In the genomic region with DNA sequence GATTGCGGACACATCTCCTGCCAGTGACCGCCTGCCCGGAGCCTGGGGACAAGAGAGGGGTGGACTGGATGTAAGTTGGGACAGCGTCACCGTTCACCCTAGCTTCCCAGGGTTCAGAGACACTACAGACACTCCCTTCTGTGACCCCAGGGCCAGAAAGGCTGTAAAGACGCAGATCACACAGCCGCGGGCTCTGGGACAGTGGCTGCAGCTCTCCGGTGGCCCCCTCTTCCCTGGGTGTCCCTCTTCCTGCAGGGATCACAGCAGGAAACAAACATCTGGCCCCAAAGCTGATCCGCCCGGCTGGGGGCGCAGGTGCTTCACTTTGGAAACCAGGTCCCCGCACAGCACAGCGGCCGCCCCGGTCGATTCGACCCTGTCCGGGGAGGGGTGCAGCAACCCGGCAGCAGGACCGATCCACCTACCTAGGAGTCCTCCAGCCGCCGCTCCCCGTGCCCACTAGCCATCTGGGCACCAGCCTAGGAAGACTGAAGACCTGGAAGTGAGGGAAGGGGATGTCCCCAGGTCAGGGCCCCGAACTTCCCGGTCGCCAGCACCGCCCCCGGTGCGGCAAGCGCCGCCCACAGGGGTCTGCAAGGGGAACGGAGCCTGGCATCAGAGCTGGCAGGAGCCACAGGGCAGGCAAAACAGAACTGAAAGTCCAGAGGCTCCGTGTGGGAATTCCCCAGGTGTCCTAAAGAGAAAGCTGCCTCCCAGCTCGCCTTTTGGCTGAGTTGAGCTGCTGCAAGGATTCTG, we compare ENCODE assay signal across 8 mouse cellular contexts. TPM values are rescaled to one million over a fixed set of nuclear protein-coding genes. Genes with fewer than 3 reads are reported as not detected.
A peak's percentile ranks its signal among the peaks of the same experiment; 100 is the strongest.
DNase-seq lines count a peak whose midpoint lies in the region; ATAC-seq lines count a peak whose summit lies in the region.

Tlr2 (minus strand) TSS at position 673 of the 756 bp plus-strand sequence.

- H3K4me1 ChIP-seq in embryonic facial prominence, embryonic 11.5 days (ENCODE audit: control insufficient read depth, insufficient read depth, low read length) = no peaks in the 10 kb centered on the region
- peaks cover 8% of the 10 kb centered on the region; the same call in 1 of the 2 replicates for H3K4me1 ChIP-seq in heart, embryonic 10.5 days
- 0 out of 2 replicates have a peak, but pooled peaks cover 2% of the 10 kb centered on the region for H3K4me1 ChIP-seq in neural tube, embryonic 11.5 days (ENCODE audit: control insufficient read depth, insufficient read depth, low read length)
- no peaks in the 10 kb centered on the region for H3K4me1 ChIP-seq in stomach, embryonic 15.5 days

- peak; percentile 42 to 56 for DNase-seq in cerebellum, postnatal 10 days
- no peak for DNase-seq in cerebellum, adult 11-12 months
- DNase-seq in embryonic facial prominence, embryonic 11.5 days (ENCODE audit: low spot score) = peak; percentile 68
- DNase-seq in heart, embryonic 10.5 days (ENCODE audit: low spot score) = peak; percentile 87
- DNase-seq in kidney, adult 8-10 months = peak; percentile 40 to 71
- peak; percentile 78 to 79 for DNase-seq in lung, adult 18-20 months
- DNase-seq in neural tube, embryonic 11.5 days (ENCODE audit: low spot score) = peak; percentile 62

- H3K9me3 ChIP-seq in embryonic facial prominence, embryonic 11.5 days (replicated peaks; ENCODE audit: control insufficient read depth, low read length) = no peaks in the 10 kb centered on the region
- no peaks in the 10 kb centered on the region for H3K9me3 ChIP-seq in heart, embryonic 10.5 days
- no peaks in the 10 kb centered on the region for H3K9me3 ChIP-seq in neural tube, embryonic 11.5 days (ENCODE audit: control insufficient read depth, low read length)
- H3K9me3 ChIP-seq in stomach, embryonic 15.5 days = no peaks in the 10 kb centered on the region

- H3K4me3 ChIP-seq in embryonic facial prominence, embryonic 11.5 days (ENCODE audit: low read depth, low read length) = peak within 1 kb of the TSS; percentile 60
- H3K4me3 ChIP-seq in heart, embryonic 10.5 days = peak within 1 kb of the TSS; percentile 68
- peak within 1 kb of the TSS; percentile 51 for H3K4me3 ChIP-seq in neural tube, embryonic 11.5 days (ENCODE audit: low read depth, low read length)
- H3K4me3 ChIP-seq in stomach, embryonic 15.5 days (replicated peaks) = peak within 1 kb of the TSS; percentile 63

- ATAC-seq in embryonic facial prominence, embryonic 11.5 days (replicated peaks; ENCODE audit: insufficient number of reproducible peaks, low FRiP score, low TSS enrichment, low read depth) = peak; percentile 90
- peak; percentile 71 for ATAC-seq in neural tube, embryonic 11.5 days (ENCODE audit: insufficient read depth, low FRiP score, low TSS enrichment)
- ATAC-seq in stomach, embryonic 15.5 days (ENCODE audit: insufficient read depth, low FRiP score, low read depth) = peak; percentile 82

- no peaks in the 10 kb centered on the region for H3K36me3 ChIP-seq in embryonic facial prominence, embryonic 11.5 days (replicated peaks; ENCODE audit: control insufficient read depth, insufficient read depth, low read depth, low read length)
- H3K36me3 ChIP-seq in heart, embryonic 10.5 days = no peaks in the 10 kb centered on the region
- no peaks in the 10 kb centered on the region for H3K36me3 ChIP-seq in neural tube, embryonic 11.5 days (ENCODE audit: control insufficient read depth, insufficient read depth, low read length)
- no peaks in the 10 kb centered on the region for H3K36me3 ChIP-seq in stomach, embryonic 15.5 days

- no peaks in the 10 kb centered on the region for H3K27me3 ChIP-seq in embryonic facial prominence, embryonic 11.5 days (ENCODE audit: control insufficient read depth, insufficient read depth, low read length)
- peaks cover 6% of the 10 kb centered on the region; the same call in 1 of the 2 replicates for H3K27me3 ChIP-seq in heart, embryonic 10.5 days (ENCODE audit: insufficient read depth, poor library complexity, severe bottlenecking)
- H3K27me3 ChIP-seq in neural tube, embryonic 11.5 days (ENCODE audit: control insufficient read depth, insufficient read depth, low read length) = no peaks in the 10 kb centered on the region
- no peaks in the 10 kb centered on the region for H3K27me3 ChIP-seq in stomach, embryonic 15.5 days (replicated peaks)

- H3K9ac ChIP-seq in embryonic facial prominence, embryonic 11.5 days (replicated peaks; ENCODE audit: low read length) = peak within 1 kb of the TSS; percentile 72
- H3K9ac ChIP-seq in neural tube, embryonic 11.5 days (ENCODE audit: low read length) = peak within 1 kb of the TSS; percentile 61
- H3K9ac ChIP-seq in stomach, embryonic 15.5 days = peak within 1 kb of the TSS; percentile 46

- WGBS in embryonic facial prominence, embryonic 11.5 days = under 1% methylated on average over 34 of the region's 35 CpGs
- WGBS in heart, embryonic 10.5 days = under 1% methylated on average over 35 of the region's 35 CpGs
- WGBS in neural tube, embryonic 11.5 days = under 1% methylated on average over 35 of the region's 35 CpGs
- under 1% methylated on average over 35 of the region's 35 CpGs for WGBS in stomach, embryonic 15.5 days

- H3K4me2 ChIP-seq in embryonic facial prominence, embryonic 11.5 days (ENCODE audit: low read depth, low read length) = peak within 1 kb of the TSS; percentile 80
- peak within 1 kb of the TSS; percentile 88 for H3K4me2 ChIP-seq in neural tube, embryonic 11.5 days (ENCODE audit: low read depth)
- H3K4me2 ChIP-seq in stomach, embryonic 15.5 days = peak within 1 kb of the TSS; percentile 85

- H3K27ac ChIP-seq in embryonic facial prominence, embryonic 11.5 days (replicated peaks; ENCODE audit: low read depth, low read length) = no peak within 1 kb of the TSS
- H3K27ac ChIP-seq in heart, embryonic 10.5 days = peak within 1 kb of the TSS; percentile 86
- H3K27ac ChIP-seq in neural tube, embryonic 11.5 days (ENCODE audit: low read depth, low read length) = no peak within 1 kb of the TSS
- peak within 1 kb of the TSS; percentile 19; the same call in 1 of the 2 replicates for H3K27ac ChIP-seq in stomach, embryonic 15.5 days

RNA-seq across cellular contexts. Expression of gene Tlr2, which starts in this region (rescaled TPM):
- polyA plus RNA-seq in embryonic facial prominence, embryonic 11.5 days (2014; fragmentation: Nextera tagmentation; extraction: Ambion mirVana) = 2.9 and 3.1 TPM in 2 replicates
- polyA plus RNA-seq in heart, embryonic 10.5 days (2016; fragmentation: Nextera tagmentation; extraction: Ambion mirVana) = 1.8 and 1.9 TPM in 2 replicates
- 1.7 and 2.1 TPM in 2 replicates for polyA plus RNA-seq in neural tube, embryonic 11.5 days (2014; fragmentation: Nextera tagmentation; extraction: Ambion mirVana)
- polyA plus RNA-seq in stomach, embryonic 15.5 days (2015; fragmentation: Nextera tagmentation; extraction: Ambion mirVana) = 4.4 and 4.7 TPM in 2 replicates

Comparison
In these comparisons a context has a peak if more than half of its experiments do, and no peak if none do; other contexts are left out.
1. H3K27ac ChIP-seq: peak in heart, embryonic 10.5 days (single experiment) and stomach, embryonic 15.5 days (single experiment); none in embryonic facial prominence, embryonic 11.5 days (single experiment) and neural tube, embryonic 11.5 days (single experiment).
2. Peak in every context shown above with its lines, with median percentiles within 50 percentile points of each other: ATAC-seq, H3K4me2 ChIP-seq, H3K4me3 ChIP-seq and H3K9ac ChIP-seq.